Mouse (Mus musculus) MEL (cell line): ENCODE results near the gene Col23a1.

Source experiments
- CHD2 ChIP-seq: IDR thresholded peaks from 2 replicates; pipeline ENCODE4 v1.6.1; 2011; ENCODE audit warnings: low read length, improper control_type of control experiment
- CTCF ChIP-seq, 3 experiments: IDR thresholded peaks in 2 of 3; conservative IDR thresholded peaks in 1 of 3; 2 replicates each; pipeline ENCODE4 v1.5.1; 2011 to 2012; ENCODE audit warnings: low read length in 3 of 3, low read depth in 2 of 3, mild to moderate bottlenecking in 2 of 3, improper control_type of control experiment in 1 of 3, inconsistent platforms in 1 of 3, mixed read lengths in 1 of 3, moderate library complexity in 1 of 3; ENCODE audit not compliant: control insufficient read depth in 1 of 3, insufficient read depth in 1 of 3, poor library complexity in 1 of 3, severe bottlenecking in 1 of 3
- HCFC1 ChIP-seq: IDR thresholded peaks from 2 replicates; pipeline ENCODE4 v1.6.1; 2012; ENCODE audit warnings: low read depth, mild to moderate bottlenecking, inconsistent platforms, low read length, improper control_type of control experiment, moderate library complexity
- MAZ ChIP-seq: IDR thresholded peaks from 2 replicates; pipeline ENCODE4 v1.6.1; 2012; ENCODE audit warnings: low read depth, mild to moderate bottlenecking, inconsistent platforms, low read length, improper control_type of control experiment
- POLR2A ChIP-seq, 2 experiments: IDR thresholded peaks; 2 replicates each; pipeline ENCODE4 v1.6.1; 2011 to 2012; ENCODE audit warnings: low read length in 2 of 2, mild to moderate bottlenecking in 2 of 2, control low read depth in 1 of 2, improper control_type of control experiment in 1 of 2, low read depth in 1 of 2, moderate library complexity in 1 of 2; ENCODE audit not compliant: control insufficient read depth in 1 of 2, insufficient read depth in 1 of 2, poor library complexity in 1 of 2
- POLR2AphosphoS2 ChIP-seq: IDR thresholded peaks from 2 replicates; pipeline ENCODE4 v1.6.1; 2011; ENCODE audit warnings: low read length, improper control_type of control experiment
- USF1 ChIP-seq: IDR thresholded peaks from 2 replicates; pipeline ENCODE4 v1.6.1; 2014; ENCODE audit warnings: low read depth, mild to moderate bottlenecking, inconsistent platforms, low read length, improper control_type of control experiment, moderate library complexity

- TF ChIP-seq CHD2 (no peak), POLR2A (IDR thresholded peaks at IDR 0.05; ENCODE audit: control insufficient read depth in 1 of 2, insufficient read depth in 1 of 2, low read depth in 1 of 2, low read length in 2 of 2, poor library complexity in 1 of 2) (no peak), MAZ (no peak), USF1 (no peak), CTCF (IDR thresholded peaks at IDR 0.05 in 2 of 3, conservative IDR thresholded peaks at IDR 0.05 in 1 of 3; ENCODE audit: control insufficient read depth in 1 of 3, insufficient read depth in 1 of 3, low read depth in 2 of 3, low read length in 3 of 3, poor library complexity in 1 of 3, severe bottlenecking in 1 of 3) (no peak), POLR2AphosphoS2 (no peak), HCFC1 (no peak)
Measured at GRCm38 (mm10) chr11:51274418-51274817, 15.3 kb upstream of the Col23a1 start.
